Mouse (Mus musculus): ENCODE results near the gene Ifitm5. TPM values are rescaled to one million over a fixed set of nuclear protein-coding genes. Genes with fewer than 3 reads are reported as not detected.
A peak's percentile ranks its signal among the peaks of the same experiment; 100 is the strongest.
"Not testable (repeated sequence)": the region's sequence is repeated elsewhere in the genome, so short reads cannot be mapped to it uniquely, and the experiment has no call there.

Gene Ifitm5
- 3.0 and 4.5 TPM in 2 replicates for polyA plus RNA-seq (2015; fragmentation: Nextera tagmentation; extraction: Ambion mirVana)

- Histone ChIP-seq H3K27me3 (replicated peaks) (no peaks in the 10 kb centered on the region), H3K9ac (replicated peaks) (no peak within 1 kb of the TSS), H3K9me3 (replicated peaks) (no peaks in the 10 kb centered on the region), H3K4me3 (replicated peaks) (no peak within 1 kb of the TSS), H3K4me2 (no peak within 1 kb of the TSS), H3K4me1 (peaks cover 18% of the 10 kb centered on the region; the same call in 1 of the 2 replicates), H3K36me3 (no peaks in the 10 kb centered on the region), H3K27ac (replicated peaks) (peak within 1 kb of the TSS; percentile 35; the same call in 1 of the 2 replicates)
- WGBS = 52% methylated on average over 16 of the region's 16 CpGs
- no peak for ATAC-seq (ENCODE audit: low FRiP score)
Measured at GRCm38 (mm10) chr7:140949824-140950530, at the start of gene Ifitm5. Gene Ifitm5, minus strand, starts transcription at chr7:140950291.

GRCm38 (mm10) chr7:140998853-140999700 is 49.0 kb upstream of the Ifitm5 start:
- Histone ChIP-seq H3K27me3 (replicated peaks) (no peaks in the 10 kb centered on the region), H3K4me1 (no peaks in the 10 kb centered on the region), H3K4me3 (replicated peaks) (no peak overlapping the region), H3K4me2 (no peak overlapping the region), H3K36me3 (no peaks in the 10 kb centered on the region), H3K9me3 (replicated peaks) (no peaks in the 10 kb centered on the region), H3K27ac (replicated peaks) (no peak overlapping the region), H3K9ac (replicated peaks) (no peak overlapping the region)
- 89% methylated on average over 11 of the region's 11 CpGs for WGBS
- ATAC-seq (ENCODE audit: low FRiP score) = no peak

- WGBS = 58% methylated on average over 1 of the region's 1 CpGs
- Histone ChIP-seq H3K4me1 (no peaks in the 10 kb centered on the region), H3K36me3 (no peaks in the 10 kb centered on the region), H3K9ac (replicated peaks) (no peak overlapping the region), H3K9me3 (replicated peaks) (no peaks in the 10 kb centered on the region), H3K4me3 (replicated peaks) (no peak overlapping the region), H3K4me2 (no peak overlapping the region), H3K27ac (replicated peaks) (no peak overlapping the region), H3K27me3 (replicated peaks) (no peaks in the 10 kb centered on the region)
- no peak for ATAC-seq (ENCODE audit: low FRiP score)
Measured at GRCm38 (mm10) chr7:140997817-140998216, 47.7 kb upstream of the Ifitm5 start.

- no peak overlapping the region for H3K4me3 ChIP-seq (replicated peaks)
- WGBS = 93% methylated on average over 14 of the region's 14 CpGs
Measured at GRCm38 (mm10) chr7:140991117-140991689, 41.1 kb upstream of the Ifitm5 start.

GRCm38 (mm10) chr7:140990622-140991021 is 40.5 kb upstream of the Ifitm5 start:
- no peaks in the 10 kb centered on the region for H3K4me1 ChIP-seq
- WGBS = 76% methylated on average over 5 of the region's 5 CpGs
- no peaks in the 10 kb centered on the region for H3K36me3 ChIP-seq
- no peak overlapping the region for H3K4me3 ChIP-seq (replicated peaks)
- H3K27ac ChIP-seq (replicated peaks) = no peak overlapping the region
- H3K27me3 ChIP-seq (replicated peaks) = no peaks in the 10 kb centered on the region
- no peak overlapping the region for H3K4me2 ChIP-seq
- no peak for ATAC-seq (ENCODE audit: low FRiP score)
- no peaks in the 10 kb centered on the region for H3K9me3 ChIP-seq (replicated peaks)
- no peak overlapping the region for H3K9ac ChIP-seq (replicated peaks)

More at GRCm38 (mm10) chr7:140991117-140991689, 41.1 kb upstream of the Ifitm5 start:
- no peak overlapping the region for H3K27ac ChIP-seq (replicated peaks)
- no peaks in the 10 kb centered on the region for H3K4me1 ChIP-seq
- ATAC-seq (ENCODE audit: low FRiP score) = no peak
- no peak overlapping the region for H3K9ac ChIP-seq (replicated peaks)
- H3K27me3 ChIP-seq (replicated peaks) = no peaks in the 10 kb centered on the region
- H3K4me2 ChIP-seq = no peak overlapping the region
- H3K36me3 ChIP-seq = no peaks in the 10 kb centered on the region
- no peaks in the 10 kb centered on the region for H3K9me3 ChIP-seq (replicated peaks)

- whole genome bisulfite sequencing = 76% methylated on average over 6 of the region's 6 CpGs
- H3K4me2 ChIP-seq = no peak overlapping the region
- no peak overlapping the region for H3K27ac ChIP-seq (replicated peaks)
- ATAC-seq (ENCODE audit: low FRiP score) = no peak
- H3K27me3 ChIP-seq (replicated peaks) = no peaks in the 10 kb centered on the region
- H3K4me3 ChIP-seq (replicated peaks) = no peak overlapping the region
- H3K4me1 ChIP-seq = no peaks in the 10 kb centered on the region
- H3K9ac ChIP-seq (replicated peaks) = no peak overlapping the region
- no peaks in the 10 kb centered on the region for H3K9me3 ChIP-seq (replicated peaks)
- no peaks in the 10 kb centered on the region for H3K36me3 ChIP-seq
Measured at GRCm38 (mm10) chr7:140990185-140990584, 40.1 kb upstream of the Ifitm5 start.

GRCm38 (mm10) chr7:140989022-140989421 is 38.9 kb upstream of the Ifitm5 start:
- WGBS = 82% methylated on average over 4 of the region's 4 CpGs

GRCm38 (mm10) chr7:140987182-140988138 is 37.4 kb upstream of the Ifitm5 start:
- no peak overlapping the region for H3K27ac ChIP-seq (replicated peaks)
- no peak for ATAC-seq (ENCODE audit: low FRiP score)
- no peak overlapping the region for H3K4me2 ChIP-seq
- no peaks in the 10 kb centered on the region for H3K9me3 ChIP-seq (replicated peaks)
- WGBS = 91% methylated on average over 17 of the region's 17 CpGs
- H3K4me3 ChIP-seq (replicated peaks) = no peak overlapping the region
- H3K4me1 ChIP-seq = no peaks in the 10 kb centered on the region
- H3K27me3 ChIP-seq (replicated peaks) = no peaks in the 10 kb centered on the region
- no peaks in the 10 kb centered on the region for H3K36me3 ChIP-seq
- H3K9ac ChIP-seq (replicated peaks) = no peak overlapping the region

More at GRCm38 (mm10) chr7:140989022-140989421, 38.9 kb upstream of the Ifitm5 start:
- no peak overlapping the region for H3K27ac ChIP-seq (replicated peaks)
- no peak for ATAC-seq (ENCODE audit: low FRiP score)
- H3K4me2 ChIP-seq = no peak overlapping the region
- no peak overlapping the region for H3K4me3 ChIP-seq (replicated peaks)
- H3K9ac ChIP-seq (replicated peaks) = no peak overlapping the region
- no peaks in the 10 kb centered on the region for H3K27me3 ChIP-seq (replicated peaks)
- H3K4me1 ChIP-seq = no peaks in the 10 kb centered on the region
- no peaks in the 10 kb centered on the region for H3K36me3 ChIP-seq
- no peaks in the 10 kb centered on the region for H3K9me3 ChIP-seq (replicated peaks)

GRCm38 (mm10) chr7:140982971-140983370 is 32.9 kb upstream of the Ifitm5 start:
- Histone ChIP-seq H3K4me2 (no peak overlapping the region), H3K9me3 (replicated peaks) (no peaks in the 10 kb centered on the region), H3K4me1 (no peaks in the 10 kb centered on the region), H3K4me3 (replicated peaks) (no peak overlapping the region), H3K27me3 (replicated peaks) (no peaks in the 10 kb centered on the region), H3K9ac (replicated peaks) (no peak overlapping the region), H3K36me3 (no peaks in the 10 kb centered on the region), H3K27ac (replicated peaks) (no peak overlapping the region)
- WGBS = 94% methylated on average over 7 of the region's 7 CpGs
- ATAC-seq (ENCODE audit: low FRiP score) = no peak

- WGBS = 94% methylated on average over 8 of the region's 8 CpGs
- Histone ChIP-seq H3K4me2 (no peak overlapping the region), H3K9me3 (replicated peaks) (no peaks in the 10 kb centered on the region), H3K36me3 (no peaks in the 10 kb centered on the region), H3K4me1 (no peaks in the 10 kb centered on the region), H3K27me3 (replicated peaks) (no peaks in the 10 kb centered on the region), H3K4me3 (replicated peaks) (no peak overlapping the region), H3K9ac (replicated peaks) (no peak overlapping the region), H3K27ac (replicated peaks) (no peak overlapping the region)
- ATAC-seq (ENCODE audit: low FRiP score) = no peak
Measured at GRCm38 (mm10) chr7:140981704-140982103, 31.6 kb upstream of the Ifitm5 start.

- not testable (repeated sequence) for H3K27me3 ChIP-seq (replicated peaks); ATAC-seq (ENCODE audit: low FRiP score); H3K9me3 ChIP-seq (replicated peaks); H3K4me2 ChIP-seq; H3K27ac ChIP-seq (replicated peaks); H3K4me3 ChIP-seq (replicated peaks); H3K36me3 ChIP-seq; H3K9ac ChIP-seq (replicated peaks)
- 93% methylated on average over 9 of the region's 9 CpGs for whole genome bisulfite sequencing
- peaks cover 10% of the 10 kb centered on the region; the same call in 1 of the 2 replicates for H3K4me1 ChIP-seq
Measured at GRCm38 (mm10) chr7:140976720-140977119, 26.6 kb upstream of the Ifitm5 start.
